Comparison of ENCODE assay signal across 11 mouse cellular contexts in the genomic region with DNA sequence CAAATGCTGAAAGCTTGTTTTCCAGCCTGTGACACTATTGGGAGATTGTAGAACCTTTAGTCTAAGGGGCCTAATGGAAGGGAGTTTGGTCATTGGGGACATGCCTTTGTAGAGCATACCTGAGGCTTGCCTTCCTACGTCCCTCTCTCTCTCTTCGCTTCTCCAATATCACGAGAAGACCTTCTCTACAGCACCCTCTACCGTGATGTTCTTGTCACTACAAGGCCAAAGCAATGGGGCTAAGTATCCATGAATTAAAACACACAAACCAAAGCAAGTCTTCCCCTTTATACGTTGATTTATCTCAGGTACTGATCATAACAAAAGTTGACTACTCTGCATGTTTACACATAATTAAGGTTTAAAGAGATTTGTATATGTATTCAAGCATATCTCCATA. TPM values are rescaled to one million over a fixed set of nuclear protein-coding genes. Genes with fewer than 3 reads are reported as not detected.
DNase-seq lines count a peak whose midpoint lies in the region; ATAC-seq and TF ChIP-seq lines count a peak whose summit lies in the region.
"Had no signal": no experiment of that assay in that cellular context is flagged by ENCODE, and none has a peak within 500 bp of the region (broad histone marks: within the 10 kb centered on the region; RNA-seq: fewer than 3 reads in every experiment).

No protein-coding gene starts in this region.

- peak; percentile 41 for TF ChIP-seq CTCF in heart, postnatal 0 days (IDR thresholded peaks at IDR 0.05; ENCODE audit: low read depth)

- H3K4me2 ChIP-seq in heart, postnatal 0 days (ENCODE audit: low read depth, low read length) = no peak overlapping the region
- no peak overlapping the region for H3K4me2 ChIP-seq in heart, embryonic 12.5 days
- H3K4me2 ChIP-seq in midbrain, embryonic 14.5 days (ENCODE audit: low read length) = no peak overlapping the region
- H3K4me2 ChIP-seq in midbrain, embryonic 15.5 days = no peak overlapping the region
- H3K4me2 ChIP-seq: forebrain, embryonic 13.5 days had no signal

- H3K9ac ChIP-seq in heart, postnatal 0 days (replicated peaks; ENCODE audit: low read depth, low read length) = no peak overlapping the region
- no peak overlapping the region for H3K9ac ChIP-seq in heart, embryonic 12.5 days
- no peak overlapping the region for H3K9ac ChIP-seq in midbrain, embryonic 14.5 days (replicated peaks; ENCODE audit: low read length)
- no peak overlapping the region for H3K9ac ChIP-seq in midbrain, embryonic 15.5 days
- H3K9ac ChIP-seq: forebrain, embryonic 13.5 days had no signal

- no peaks in the 10 kb centered on the region for H3K9me3 ChIP-seq in heart, postnatal 0 days (replicated peaks; ENCODE audit: control insufficient read depth, low read length)
- no peaks in the 10 kb centered on the region for H3K9me3 ChIP-seq in heart, embryonic 12.5 days (replicated peaks)
- H3K9me3 ChIP-seq in midbrain, embryonic 14.5 days (ENCODE audit: control insufficient read depth, low read length) = no peaks in the 10 kb centered on the region
- no peaks in the 10 kb centered on the region for H3K9me3 ChIP-seq in midbrain, embryonic 15.5 days
- H3K9me3 ChIP-seq: forebrain, embryonic 13.5 days had no signal

- no peak for ATAC-seq in heart, postnatal 0 days (ENCODE audit: insufficient read depth, low read depth)
- ATAC-seq in heart, embryonic 12.5 days (ENCODE audit: insufficient number of reproducible peaks, low FRiP score) = no peak
- ATAC-seq in midbrain, embryonic 14.5 days (ENCODE audit: low FRiP score, low TSS enrichment) = no peak
- no peak for ATAC-seq in midbrain, embryonic 15.5 days (replicated peaks)
- no peak for ATAC-seq in frontal cortex, adult (ENCODE audit: low TSS enrichment)
- ATAC-seq: forebrain, embryonic 13.5 days had no signal

- no peak for DNase-seq in heart, postnatal 0 days (ENCODE audit: low spot score)
- peak; percentile 43 for DNase-seq in midbrain, embryonic 14.5 days
- peak; percentile 15 for DNase-seq in embryo, embryonic 9.5 days (ENCODE audit: extremely low spot score)
- no peak for DNase-seq in right cerebral cortex, postnatal 10 days (ENCODE audit: low spot score in 2 of 2)
- no peak for DNase-seq in layer of hippocampus, postnatal 25 days (ENCODE audit: extremely low spot score in 1 of 2, low spot score in 1 of 2)
- DNase-seq: cerebellum, adult 11 months had no signal

- no peak for TF ChIP-seq EP300 in heart, postnatal 0 days (IDR thresholded peaks at IDR 0.05; ENCODE audit: low read depth)

- 25% methylated on average over 5 of the region's 5 CpGs for WGBS in heart, postnatal 0 days
- 27% methylated on average over 5 of the region's 5 CpGs for WGBS in heart, embryonic 12.5 days
- 32% methylated on average over 5 of the region's 5 CpGs for WGBS in midbrain, embryonic 14.5 days
- WGBS in midbrain, embryonic 15.5 days = 30% methylated on average over 5 of the region's 5 CpGs

- no peaks in the 10 kb centered on the region for H3K36me3 ChIP-seq in heart, postnatal 0 days (replicated peaks; ENCODE audit: control insufficient read depth, insufficient read depth, low read length)
- no peaks in the 10 kb centered on the region for H3K36me3 ChIP-seq in heart, embryonic 12.5 days
- H3K36me3 ChIP-seq in midbrain, embryonic 14.5 days (ENCODE audit: control insufficient read depth, insufficient read depth, low read length) = no peaks in the 10 kb centered on the region
- no peaks in the 10 kb centered on the region for H3K36me3 ChIP-seq in midbrain, embryonic 15.5 days (replicated peaks)

- H3K27me3 ChIP-seq in heart, postnatal 0 days (ENCODE audit: control insufficient read depth, insufficient read depth, low read length) = no peaks in the 10 kb centered on the region
- no peaks in the 10 kb centered on the region for H3K27me3 ChIP-seq in heart, embryonic 12.5 days (replicated peaks)
- H3K27me3 ChIP-seq in midbrain, embryonic 14.5 days (ENCODE audit: control insufficient read depth, insufficient read depth, low read length) = no peaks in the 10 kb centered on the region
- H3K27me3 ChIP-seq in midbrain, embryonic 15.5 days (replicated peaks) = no peaks in the 10 kb centered on the region
- H3K27me3 ChIP-seq: forebrain, embryonic 13.5 days had no signal

- no peak overlapping the region for H3K27ac ChIP-seq in heart, postnatal 0 days (ENCODE audit: low read depth)
- no peak overlapping the region for H3K27ac ChIP-seq in heart, embryonic 12.5 days (ENCODE audit: poor library complexity, severe bottlenecking)
- no peak overlapping the region for H3K27ac ChIP-seq in midbrain, embryonic 14.5 days (replicated peaks; ENCODE audit: low read depth, low read length)
- no peak overlapping the region for H3K27ac ChIP-seq in midbrain, embryonic 15.5 days
- H3K27ac ChIP-seq: forebrain, embryonic 13.5 days had no signal

- no peak overlapping the region for H3K4me3 ChIP-seq in heart, postnatal 0 days (ENCODE audit: low read depth, low read length)
- H3K4me3 ChIP-seq in heart, embryonic 12.5 days = no peak overlapping the region
- H3K4me3 ChIP-seq in midbrain, embryonic 14.5 days (replicated peaks; ENCODE audit: low read depth, low read length) = no peak overlapping the region
- no peak overlapping the region for H3K4me3 ChIP-seq in midbrain, embryonic 15.5 days
- H3K4me3 ChIP-seq: forebrain, embryonic 13.5 days had no signal

- no peaks in the 10 kb centered on the region for H3K4me1 ChIP-seq in heart, postnatal 0 days (ENCODE audit: control insufficient read depth, insufficient read depth)
- no peaks in the 10 kb centered on the region for H3K4me1 ChIP-seq in heart, embryonic 12.5 days (replicated peaks)
- H3K4me1 ChIP-seq in midbrain, embryonic 14.5 days (ENCODE audit: control insufficient read depth, insufficient read depth, low read length) = no peaks in the 10 kb centered on the region
- H3K4me1 ChIP-seq in midbrain, embryonic 15.5 days = no peaks in the 10 kb centered on the region
- H3K4me1 ChIP-seq: forebrain, embryonic 13.5 days had no signal

RNA-seq across cellular contexts. Expression of gene Ttc29, which starts 8.9 kb away (rescaled TPM):
- total RNA-seq in heart, postnatal 0 days (2014; rRNA removed; ENCODE audit: low replicate concordance) = not detected in 2 replicates
- polyA plus RNA-seq in heart, postnatal 0 days (2015; fragmentation: Nextera tagmentation; extraction: Ambion mirVana) = 0.05 and 0.15 TPM in 2 replicates
- polyA plus RNA-seq in heart, embryonic 12.5 days (2016; fragmentation: Nextera tagmentation; extraction: Ambion mirVana) = not detected in 2 replicates
- polyA plus RNA-seq in midbrain, embryonic 14.5 days (2014; fragmentation: Nextera tagmentation; extraction: Ambion mirVana) = 0.45 and 0.66 TPM in 2 replicates
- polyA plus RNA-seq in midbrain, embryonic 15.5 days (2015; fragmentation: Nextera tagmentation; extraction: Ambion mirVana) = 0.98 TPM in 2 replicates
- under 1 TPM in 1 of 2 experiments, not detected in 1; 0.20 TPM for total RNA-seq in layer of hippocampus, postnatal 25 days (2021)
- total RNA-seq: heart, postnatal 14 days had no signal

Comparison
In these comparisons a context has a peak if more than half of its experiments do, and no peak if none do; other contexts are left out.
1. DNase-seq: peak in midbrain, embryonic 14.5 days (single experiment) and embryo, embryonic 9.5 days (single experiment); none in heart, postnatal 0 days (single experiment), right cerebral cortex, postnatal 10 days (0 of 2) and layer of hippocampus, postnatal 25 days (0 of 2).